Mouse (Mus musculus) megakaryocyte, adult 5-6 weeks (primary cell): ENCODE measurements around the gene Ssbp4. TPM values are rescaled to one million over a fixed set of nuclear protein-coding genes. Genes with fewer than 3 reads are reported as not detected.

ENCODE experiments used
- ATAC-seq: 2 replicates; pipeline ENCODE4 v1.8.0; 2016; ENCODE audit warnings: mild to moderate bottlenecking, inconsistent platforms; ENCODE audit not compliant: poor library complexity, severe bottlenecking
- total RNA-seq, 2 experiments: library from RNA; stranded (forward) in 1 of 2; stranded (reverse) in 1 of 2; fragments of 153-499, 151-499 nt in 1 of 2; fragments of 221-1000, 200-1000 nt in 1 of 2; gene quantifications; 2 replicates each; pipeline versions ENCODE4 v1.2.3 to v1.2.4; 2015 to 2017

Gene Ssbp4
- total RNA-seq, 2 experiments from 2014 or later: 35.7 to 61.3 TPM

DNA sequence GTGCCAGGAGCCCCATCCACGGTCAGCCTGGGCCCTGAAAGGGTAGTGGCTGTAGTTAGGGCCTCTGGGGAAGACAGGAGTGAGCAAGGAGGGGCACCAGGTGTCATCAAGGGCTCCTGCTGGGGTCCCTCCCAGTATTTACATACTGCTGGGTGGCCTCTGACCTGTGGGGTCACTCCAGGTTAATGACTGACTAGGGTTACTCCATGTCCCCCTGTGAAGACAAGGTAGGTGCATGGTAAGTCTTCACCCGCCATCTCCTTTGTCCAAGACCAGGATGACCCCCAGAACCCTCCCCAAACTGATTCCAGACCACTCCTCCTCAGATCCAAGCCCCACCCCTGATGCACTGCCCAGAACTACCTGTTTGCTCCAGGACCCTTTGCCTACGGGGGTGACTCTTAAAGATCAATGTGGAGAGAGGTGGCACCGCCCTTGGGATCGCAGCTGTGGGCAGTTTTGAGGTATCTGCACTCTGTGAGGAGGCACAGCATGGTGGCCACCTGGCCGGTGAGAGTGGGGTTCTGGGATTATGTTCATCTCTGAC is 23.7 kb upstream of the Ssbp4 start, which contains the start of gene Gdf15:
Gene Gdf15, minus strand, starts transcription at position 111 of the 547 bp plus-strand sequence.
- no peak for ATAC-seq

DNA sequence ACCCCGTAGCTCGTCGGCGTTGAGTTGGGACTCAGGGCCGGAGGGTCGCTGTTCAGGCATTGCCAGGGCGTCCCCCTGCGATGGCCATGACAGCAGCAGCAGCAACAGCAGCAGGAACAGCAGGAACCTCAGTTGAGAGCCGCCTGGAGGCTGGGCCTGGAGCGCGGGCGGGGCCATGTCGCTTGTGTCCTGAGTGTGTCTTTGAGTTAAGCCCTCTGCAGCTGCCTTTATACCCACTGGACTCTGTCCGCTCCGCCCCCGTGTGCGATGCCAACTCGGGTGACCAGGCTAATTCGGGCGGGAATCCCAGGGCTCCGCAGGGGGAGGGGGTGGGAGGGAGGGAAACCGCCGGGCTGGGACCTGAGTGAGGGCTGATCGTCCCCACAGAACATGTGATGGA is 22.8 kb upstream of the Ssbp4 start:
- ATAC-seq: no peak

DNA sequence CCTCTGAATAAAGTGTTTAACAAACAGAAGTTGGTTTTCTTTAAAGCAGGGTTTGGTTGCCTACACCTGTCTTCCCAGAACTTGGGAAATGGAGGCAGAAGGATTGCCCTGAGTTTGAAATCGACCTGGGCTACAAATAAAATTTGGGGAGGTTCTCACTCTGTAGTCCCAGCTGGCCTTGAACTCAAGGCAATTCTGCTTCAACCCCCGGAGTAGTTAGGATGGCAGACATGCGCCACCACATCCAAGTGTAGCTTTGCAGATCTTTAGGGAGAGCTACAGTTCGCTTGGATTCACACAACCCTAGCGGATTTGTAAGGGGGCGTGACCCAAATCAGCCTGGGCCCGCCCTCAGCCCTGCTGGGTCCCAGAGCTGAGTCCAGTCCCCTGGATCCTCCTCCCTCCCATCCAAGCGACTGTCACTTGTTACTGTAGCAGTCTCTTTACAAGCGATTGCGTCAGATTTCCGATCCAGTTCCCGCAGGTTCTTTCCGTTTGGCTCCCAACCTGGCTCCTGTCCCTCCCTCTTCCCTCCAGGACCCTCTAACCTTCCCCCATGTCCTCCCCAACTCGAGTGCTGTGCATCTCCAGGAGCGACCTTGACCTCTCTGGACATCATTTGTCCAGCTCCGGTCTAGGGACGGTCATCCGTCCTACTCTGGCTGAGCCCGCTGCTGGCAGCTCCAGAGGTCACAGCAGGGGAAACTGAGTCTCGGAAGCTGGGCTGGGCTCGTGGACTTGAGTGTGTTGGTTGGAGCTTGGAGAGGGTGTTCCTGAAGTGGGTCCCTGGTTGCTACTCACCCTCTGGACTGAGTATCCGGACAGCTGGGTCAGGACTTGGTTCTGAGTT is 22.1 kb upstream of the Ssbp4 start:
- peak; percentile 17; the same call in 1 of the 2 replicates for ATAC-seq

DNA sequence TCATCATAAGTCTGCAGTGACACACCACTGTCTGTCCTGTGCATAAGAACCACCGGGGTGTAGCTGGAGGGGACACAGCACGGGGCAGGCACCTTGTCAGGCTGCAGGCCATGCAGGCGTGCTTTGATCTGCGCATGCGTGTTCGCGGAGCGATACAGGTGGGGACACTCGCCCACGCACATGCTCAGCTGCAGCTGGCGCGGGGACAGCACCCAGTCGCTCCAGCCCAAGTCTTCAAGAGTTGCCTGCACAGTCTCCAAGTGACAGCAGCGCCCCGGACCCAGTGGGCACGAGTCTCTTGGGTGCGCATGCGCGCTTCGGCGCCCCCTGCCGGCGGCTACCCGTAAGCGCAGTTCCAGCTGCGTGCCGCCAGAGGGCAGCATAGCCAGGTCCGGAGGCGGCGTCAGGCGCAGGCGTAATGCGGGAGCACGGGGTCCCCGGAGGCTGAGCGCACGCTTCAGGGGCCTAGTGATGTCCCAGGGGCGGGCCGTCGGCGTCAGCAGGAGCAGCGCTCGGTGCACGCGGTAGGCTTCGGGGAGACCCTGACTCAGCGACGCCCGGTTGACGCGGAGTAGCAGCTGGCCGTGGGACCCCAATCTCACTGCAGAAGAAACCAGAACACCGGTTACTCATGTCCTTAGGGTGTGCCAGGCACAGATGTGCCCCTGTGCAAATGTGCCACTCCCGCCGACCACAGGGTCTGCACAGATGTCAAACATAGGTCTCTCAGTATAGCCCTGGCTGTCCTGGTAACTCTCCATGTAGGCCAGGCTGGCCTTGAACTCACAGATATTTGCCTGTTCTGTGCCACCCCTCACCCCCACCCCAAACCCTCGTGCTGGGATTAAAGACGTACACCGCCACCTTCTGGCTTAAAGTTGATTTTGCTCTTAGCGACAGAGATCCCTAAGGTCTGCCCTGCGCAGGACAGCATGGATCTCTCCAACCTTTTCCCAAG is 21.2 kb upstream of the Ssbp4 start:
- ATAC-seq: peak; percentile 84

DNA sequence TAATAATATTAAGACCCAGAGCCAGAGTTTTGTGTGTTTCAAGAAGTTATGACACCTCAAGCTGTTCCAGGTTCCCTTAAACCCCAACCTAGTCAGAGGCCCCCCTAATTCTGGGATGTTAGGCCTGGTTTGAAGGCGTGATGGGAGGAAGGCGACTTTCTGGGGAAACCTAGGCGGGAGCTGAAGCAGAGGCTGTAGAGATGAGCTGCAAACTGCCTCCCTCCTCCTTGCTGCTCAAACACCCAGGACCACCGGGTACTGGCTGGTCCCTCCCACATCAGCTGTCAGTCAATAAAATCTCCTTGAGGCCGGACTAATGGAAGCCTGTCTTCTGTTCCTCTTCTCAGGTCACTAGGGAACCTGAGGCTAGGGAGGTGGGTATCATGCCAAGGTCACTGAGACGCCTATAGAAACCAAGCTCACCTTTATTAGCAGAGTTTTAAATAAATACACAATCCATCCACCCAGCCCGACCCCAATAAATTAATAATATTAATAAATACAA is 20.4 kb upstream of the Ssbp4 start:
- ATAC-seq: no peak

DNA sequence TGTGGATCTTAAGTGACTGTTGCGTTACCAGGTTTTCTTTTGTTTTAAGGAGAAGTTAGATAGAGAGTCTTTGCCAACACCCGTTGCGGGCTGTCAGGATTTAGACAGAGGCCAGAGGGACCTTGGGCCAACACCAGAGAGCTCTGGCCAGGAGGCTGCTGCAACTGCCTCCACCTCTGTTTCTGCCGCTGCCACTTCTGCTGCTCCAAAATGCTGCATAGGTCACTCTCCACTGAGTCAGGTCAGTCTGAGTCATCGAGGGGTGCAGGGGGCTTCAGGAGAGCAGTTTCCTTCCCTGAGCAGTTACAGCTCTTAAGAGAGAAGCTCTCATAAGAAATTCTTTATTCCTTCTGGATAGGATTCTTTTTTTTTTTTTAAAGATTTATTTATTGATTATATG is 18.4 kb upstream of the Ssbp4 start:
- ATAC-seq: no peak

DNA sequence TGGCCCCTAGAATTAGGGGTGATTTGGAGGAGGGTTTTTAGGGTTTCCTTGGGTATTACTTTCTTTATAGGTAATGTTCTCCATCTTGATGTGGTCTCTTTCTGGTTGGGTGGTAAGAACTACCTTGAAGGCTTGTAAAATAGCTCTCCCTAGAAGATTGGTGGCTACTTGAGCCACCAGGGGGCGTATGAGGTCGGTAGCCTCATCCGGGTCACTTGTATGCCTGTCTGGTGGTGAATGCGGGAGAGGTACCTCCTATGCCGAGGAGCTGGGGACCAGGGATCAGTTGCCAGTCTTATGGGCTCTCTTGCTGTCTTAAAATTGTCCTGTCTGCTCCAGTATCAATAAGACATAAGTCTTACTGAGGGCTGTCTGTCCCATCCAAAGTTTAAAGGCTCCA is 16.4 kb upstream of the Ssbp4 start:
- peak; percentile 46 for ATAC-seq

DNA sequence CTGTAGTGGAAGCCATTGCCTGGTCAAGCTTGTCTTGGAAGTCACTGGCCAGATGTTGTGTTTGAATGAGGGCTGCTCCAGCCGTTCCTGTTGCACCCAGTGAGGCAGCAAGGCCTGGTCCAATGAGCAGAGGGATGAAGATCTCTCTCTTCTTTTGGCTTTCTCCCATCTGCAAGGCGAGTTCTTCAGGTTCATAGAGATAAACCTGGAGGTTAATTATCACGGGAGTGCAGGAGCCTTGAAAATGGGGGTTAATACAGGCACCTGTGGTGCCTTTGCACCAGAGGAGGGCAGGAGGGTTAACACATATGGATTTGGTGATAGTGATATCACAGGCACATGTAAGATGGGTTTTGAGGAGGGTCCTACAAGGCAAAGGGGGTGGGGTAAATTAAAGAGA is 13.5 kb upstream of the Ssbp4 start:
- ATAC-seq: no peak

DNA sequence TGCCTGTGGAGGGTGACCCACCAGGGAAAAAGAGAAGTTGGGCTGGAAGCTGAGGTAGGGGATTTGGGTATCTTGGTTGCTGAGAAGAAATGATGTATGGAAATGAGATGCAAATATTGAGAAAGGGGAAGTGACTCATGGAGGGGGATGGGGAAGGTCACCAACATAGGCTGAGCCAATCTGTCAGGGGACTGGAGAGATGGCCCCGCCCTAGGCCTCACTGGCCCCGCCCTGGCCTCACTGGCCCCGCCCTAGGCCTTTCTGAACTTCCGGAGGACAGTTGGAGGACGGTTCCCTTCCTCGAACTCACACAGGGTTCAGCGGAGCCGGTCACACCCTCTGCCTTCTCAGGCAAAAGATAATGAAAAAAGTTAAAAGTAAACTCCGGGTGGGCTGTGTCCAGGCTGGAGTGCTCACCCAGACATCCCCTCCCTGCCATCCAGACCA is 10.2 kb upstream of the Ssbp4 start:
- peak; percentile 87 for ATAC-seq

DNA sequence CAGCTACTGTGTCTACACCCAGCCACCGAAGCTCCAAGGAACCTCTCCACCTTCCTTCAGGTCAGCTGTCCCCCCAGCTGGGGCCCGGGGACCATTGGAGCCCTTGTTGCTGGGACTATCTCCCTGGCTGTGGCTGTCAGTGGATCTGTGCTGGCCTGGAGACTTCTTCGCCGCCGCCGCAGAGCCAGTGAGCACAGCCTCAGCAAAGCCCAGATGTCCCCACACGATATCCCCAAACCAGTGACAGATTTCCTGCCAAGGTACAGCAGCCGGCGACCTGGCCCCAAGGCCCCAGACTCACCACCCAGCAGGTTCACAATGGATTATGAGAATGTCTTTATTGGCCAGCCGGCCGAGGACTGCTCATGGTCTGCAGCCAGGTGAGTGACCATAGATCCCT is 9.3 kb upstream of the Ssbp4 start:
- no peak for ATAC-seq

DNA sequence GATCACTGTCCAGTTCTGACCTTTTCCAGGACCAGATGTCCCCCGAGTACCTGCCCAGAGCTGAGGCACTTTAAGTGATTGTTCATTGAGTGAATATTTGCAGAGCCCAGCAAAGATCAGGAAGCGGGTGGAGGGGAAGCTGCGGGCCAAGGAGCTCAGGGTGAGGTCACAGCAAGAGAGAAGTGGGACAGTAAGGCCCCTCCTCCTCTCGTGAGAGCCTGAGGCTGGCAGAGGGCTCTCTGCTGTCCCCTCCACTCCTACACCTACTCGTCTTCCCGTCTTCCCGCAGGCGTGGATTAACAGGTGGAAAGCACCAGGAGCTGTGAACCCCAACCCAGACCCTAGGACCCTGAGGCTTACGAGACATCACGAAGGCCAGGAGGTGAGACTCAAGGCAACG is 8.0 kb upstream of the Ssbp4 start:
- ATAC-seq: peak; percentile 56

DNA sequence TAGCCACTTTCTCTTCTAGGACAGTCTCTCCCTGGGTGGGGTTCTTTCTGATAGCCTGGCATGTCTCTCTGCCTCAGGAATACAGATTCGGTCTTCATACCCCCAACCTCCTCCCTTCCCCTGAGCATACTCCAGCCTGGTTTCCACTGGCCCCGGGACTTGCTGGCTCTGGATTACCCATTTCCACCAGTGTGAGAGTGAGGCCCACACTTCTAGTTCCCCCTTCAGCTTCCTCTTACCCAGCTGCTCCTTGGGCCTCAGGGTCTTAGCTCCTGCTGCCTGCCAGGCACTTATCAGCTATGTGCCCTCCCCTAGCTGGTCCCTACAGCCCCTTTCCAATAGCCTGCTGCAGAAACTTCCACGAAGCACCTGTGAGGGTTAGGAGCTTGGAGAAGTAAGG is 7.2 kb upstream of the Ssbp4 start, which contains the start of gene Lrrc25:
Gene Lrrc25, plus strand, starts transcription at position 262 of the 400 bp plus-strand sequence.
- peak; percentile 25 for ATAC-seq

DNA sequence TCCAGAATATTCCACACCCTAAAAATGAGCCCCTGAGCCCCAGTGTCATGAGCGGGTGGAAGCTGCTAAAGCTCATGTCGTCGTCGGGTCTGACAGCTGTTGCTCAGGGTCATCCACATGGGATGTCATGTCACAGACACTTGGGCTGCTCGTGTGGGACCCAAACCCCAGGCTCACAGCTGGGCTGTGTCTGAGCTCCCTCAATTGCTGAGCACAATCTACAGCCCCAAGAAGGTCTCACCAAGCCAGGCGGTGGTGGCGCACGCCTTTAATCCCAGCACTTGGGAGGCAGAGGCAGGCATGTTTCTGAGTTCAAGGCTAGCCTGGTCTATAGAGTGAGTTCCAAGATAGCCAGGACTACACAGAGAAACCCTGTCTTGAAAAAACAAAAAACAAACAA is 6.6 kb upstream of the Ssbp4 start:
- no peak for ATAC-seq

DNA sequence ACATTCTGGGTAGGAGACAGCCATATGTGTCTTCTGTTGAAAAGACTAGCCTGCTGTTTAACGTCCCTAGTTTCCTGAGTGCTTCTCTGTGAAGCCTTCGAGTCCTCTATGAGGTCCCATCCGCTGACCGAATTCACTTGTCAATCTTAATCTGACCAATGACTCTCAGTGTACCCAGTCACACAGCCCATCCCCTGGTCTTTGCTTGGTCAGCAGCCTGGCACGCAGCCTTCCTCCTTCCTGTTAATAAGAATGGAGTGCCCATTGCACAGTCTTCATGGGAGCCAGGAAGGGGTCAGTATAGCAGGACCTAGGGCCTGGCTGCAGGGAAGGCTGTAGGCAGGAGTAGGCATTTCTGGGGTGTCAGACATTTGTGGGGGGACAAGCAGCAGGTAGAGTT is 5.8 kb upstream of the Ssbp4 start:
- ATAC-seq: no peak

DNA sequence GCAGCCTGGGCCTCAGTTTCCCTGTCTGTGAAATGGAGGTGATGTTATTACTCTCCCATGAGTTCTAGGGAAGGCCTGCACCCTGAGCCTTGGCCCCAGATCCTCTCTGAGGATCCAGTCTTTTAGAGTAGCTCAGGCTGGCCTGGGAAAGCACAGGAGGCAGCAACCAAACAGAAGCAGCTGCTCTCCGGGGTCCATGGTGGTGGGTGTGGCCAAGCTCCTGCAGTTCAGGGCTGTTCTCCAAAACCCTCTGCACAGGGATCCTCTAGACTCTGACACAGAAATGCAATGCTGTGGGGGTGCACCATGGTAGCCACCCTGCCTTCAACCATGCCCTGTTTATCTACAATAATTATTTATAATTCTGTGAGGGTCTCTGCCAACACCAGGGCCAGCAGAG is 5.1 kb upstream of the Ssbp4 start:
- no peak for ATAC-seq

DNA sequence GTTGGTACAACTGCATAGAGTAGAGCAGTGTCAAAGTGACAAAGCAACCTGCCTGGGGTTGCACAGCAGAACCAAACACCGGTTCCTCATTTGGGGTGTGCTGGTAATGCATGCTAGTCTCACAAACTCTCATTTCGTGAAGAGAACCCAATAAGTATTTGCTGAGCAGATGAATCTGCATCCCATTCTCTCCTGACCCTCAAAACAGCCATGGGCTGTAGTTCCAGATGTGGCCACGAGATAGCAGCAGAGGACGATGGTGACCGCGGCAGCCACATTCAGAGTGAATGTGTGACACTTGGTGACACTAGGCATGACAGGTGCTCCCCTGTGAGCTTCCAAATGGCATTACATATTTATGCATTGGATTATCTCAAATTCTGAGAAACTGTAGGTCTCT is 3.2 kb upstream of the Ssbp4 start:
- ATAC-seq: peak; percentile 41

DNA sequence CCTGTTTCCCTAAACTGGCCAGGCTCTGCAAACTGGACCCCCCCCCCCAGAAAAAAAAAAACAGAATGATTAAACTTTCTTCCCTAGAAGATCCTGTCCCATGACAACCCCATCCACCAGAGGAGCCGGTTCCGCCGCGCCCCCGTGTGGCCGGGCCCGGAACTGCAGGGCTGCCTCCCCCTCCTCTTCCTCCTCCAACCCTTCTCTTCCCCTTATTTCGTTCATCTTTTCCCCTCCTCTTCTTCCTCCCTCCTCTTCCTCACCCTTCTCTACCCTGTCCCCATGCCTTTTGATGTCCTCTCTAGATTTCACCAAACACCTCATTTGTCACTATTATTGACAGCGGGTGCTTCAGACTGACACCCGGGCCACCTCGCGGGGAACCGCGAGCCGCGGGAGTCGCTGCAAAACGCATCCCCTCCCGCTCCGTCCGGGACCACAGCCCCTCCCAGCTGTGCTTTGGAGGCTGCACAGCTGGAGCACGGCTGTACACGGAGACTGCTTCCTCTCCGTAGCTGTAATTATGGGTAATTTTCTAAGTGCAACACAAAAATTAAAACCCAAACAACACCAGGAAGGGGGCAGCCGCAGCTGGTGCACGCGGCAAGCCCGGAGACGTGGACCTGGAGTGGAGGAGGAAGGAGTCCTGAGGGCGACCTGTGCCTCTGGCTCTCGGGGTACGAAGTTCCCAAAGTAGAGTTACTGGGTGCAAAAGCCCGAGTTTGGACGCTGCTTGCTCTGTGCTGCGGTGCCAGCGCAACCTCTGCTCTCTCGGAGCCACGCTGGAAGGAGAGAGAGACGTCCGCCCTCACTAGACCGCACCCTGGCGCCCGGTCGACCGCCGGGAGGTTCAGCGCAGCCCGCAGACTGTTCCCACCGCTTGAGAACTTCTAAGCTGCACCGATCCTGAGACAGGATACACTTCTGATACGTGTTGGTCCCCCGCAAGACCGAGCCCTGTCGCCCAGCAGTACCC is 2.4 kb upstream of the Ssbp4 start:
- peak; percentile 32 for ATAC-seq

DNA sequence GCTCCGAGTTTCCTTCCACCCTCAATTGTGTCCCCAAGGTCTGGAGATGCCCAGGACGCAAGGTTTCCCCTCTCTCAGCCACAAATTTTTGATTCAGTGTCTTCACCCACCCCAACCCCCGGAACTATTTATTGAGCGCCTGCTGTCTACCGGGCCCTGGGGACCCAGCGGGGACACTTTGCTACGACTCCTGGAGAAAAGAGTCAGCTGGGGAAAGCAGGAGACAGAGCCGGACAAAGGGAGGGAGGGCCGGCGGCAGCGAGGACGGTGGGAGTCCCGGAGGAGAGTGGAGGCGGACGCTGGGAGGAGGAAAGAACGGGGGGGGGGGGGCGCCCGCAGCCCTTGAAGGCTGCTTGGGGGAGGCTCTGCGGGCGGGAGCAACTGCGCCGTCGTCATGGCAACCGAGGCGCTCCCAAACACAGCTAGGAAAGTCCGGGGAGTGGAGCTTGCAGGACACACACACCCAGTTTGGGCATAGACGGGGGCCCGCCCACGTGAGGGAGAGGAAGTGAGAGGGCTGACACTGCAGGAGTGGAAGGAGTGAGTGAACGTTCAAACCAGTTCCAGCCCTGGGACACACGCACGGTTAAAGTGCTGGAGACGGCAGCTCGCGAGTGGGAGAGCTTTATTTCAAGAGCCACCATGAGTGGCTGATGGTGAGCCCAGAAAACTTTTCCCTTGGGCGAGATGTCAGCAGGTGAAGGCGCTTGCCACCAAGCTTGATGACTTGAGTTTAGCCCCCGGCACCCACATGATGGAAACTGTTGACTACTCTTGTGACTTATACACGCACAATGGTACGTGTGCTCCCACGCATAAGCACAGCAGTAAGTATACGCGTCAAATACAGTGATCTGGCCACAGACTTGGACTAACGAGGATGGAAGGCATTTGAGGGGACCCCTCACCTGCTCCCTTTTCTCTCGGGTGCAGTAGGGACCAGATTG is 1.4 kb upstream of the Ssbp4 start:
- peak; percentile 63 for ATAC-seq

DNA sequence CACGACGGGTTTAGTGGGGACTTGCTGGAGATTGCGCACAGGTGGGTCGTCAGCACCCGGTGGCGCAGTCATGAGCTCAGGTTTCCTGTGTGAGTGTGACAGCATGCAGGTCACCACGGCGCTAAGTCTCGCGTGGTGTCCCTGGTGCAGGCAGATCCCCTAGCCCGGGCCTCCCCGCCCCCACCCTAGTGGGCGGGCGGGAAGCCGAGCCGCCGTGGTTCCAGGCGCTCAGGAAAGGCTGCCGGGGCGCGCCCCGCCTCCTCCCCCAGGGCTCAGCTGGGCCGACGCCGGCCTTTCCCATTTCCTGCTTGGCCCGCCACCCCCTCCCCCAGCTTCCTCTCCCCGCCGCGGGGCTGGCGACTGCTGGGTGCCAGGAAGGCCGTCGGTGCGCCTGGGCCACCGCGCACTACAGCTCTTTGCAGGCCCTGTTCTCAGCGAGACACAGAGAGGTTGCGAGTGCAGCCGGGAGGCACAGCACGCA is 736 bp upstream of the Ssbp4 start:
- ATAC-seq: peak; percentile 28
